Mouse (Mus musculus): ENCODE data around the gene Tmem170.
"Not testable (repeated sequence)": the region's sequence is repeated elsewhere in the genome, so short reads cannot be mapped to it uniquely, and the experiment has no call there.

The Tmem170 gene

DNA sequence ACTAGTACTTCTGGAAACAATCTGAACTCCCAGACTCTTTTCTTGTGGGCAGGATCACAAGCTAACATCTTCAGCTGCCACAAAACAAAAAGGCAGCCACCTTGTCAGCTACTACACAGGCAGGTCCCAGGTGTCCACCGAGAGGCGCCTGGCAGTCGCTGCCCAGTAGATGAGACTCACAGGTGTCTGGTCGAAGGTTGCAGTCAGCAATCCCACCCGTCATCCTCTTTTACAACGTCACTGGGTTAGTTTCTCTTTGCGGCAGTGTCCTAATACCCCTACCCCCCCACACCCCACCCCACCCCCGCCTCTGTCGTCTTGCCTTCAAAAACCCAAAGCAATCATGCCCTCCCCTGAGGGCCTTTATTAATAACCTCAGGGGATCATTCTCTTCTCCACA is 792 bp downstream of the Tmem170 start:
- DNase-seq (ENCODE audit: low spot score in 2 of 2): no peak

DNA sequence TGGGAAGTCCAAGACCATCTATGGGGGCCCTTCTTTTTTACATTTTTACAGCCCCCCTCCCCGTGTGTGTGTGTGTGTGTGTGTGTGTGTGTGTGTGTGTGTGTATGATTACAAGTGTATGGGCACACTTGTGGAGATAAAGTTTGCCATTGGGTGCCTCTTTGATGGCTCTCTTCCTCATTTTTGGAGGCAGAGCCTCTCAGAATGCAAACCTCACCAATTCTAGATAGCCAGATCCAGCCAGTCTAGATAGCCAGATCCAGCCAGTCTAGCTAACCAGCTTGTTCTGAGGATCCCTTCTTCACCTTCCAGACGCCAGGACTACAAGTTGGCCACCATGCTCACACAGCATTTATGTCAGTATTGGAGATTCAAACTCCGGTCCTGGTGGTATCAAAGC is 5.3 kb downstream of the Tmem170 start:
- no peak for DNase-seq (ENCODE audit: low spot score in 2 of 2)

- DNase-seq (ENCODE audit: low spot score in 2 of 2): no peak
These were observed 6.2 kb downstream of the Tmem170 start for GRCm38 (mm10) chr8:111870379-111870778.

- DNase-seq (ENCODE audit: low spot score in 2 of 2): no peak
These were observed 7.9 kb downstream of the Tmem170 start for GRCm38 (mm10) chr8:111868664-111869063.

- no peak for DNase-seq (ENCODE audit: low spot score in 2 of 2)
These were observed 10.7 kb downstream of the Tmem170 start for GRCm38 (mm10) chr8:111865857-111866256.

DNA sequence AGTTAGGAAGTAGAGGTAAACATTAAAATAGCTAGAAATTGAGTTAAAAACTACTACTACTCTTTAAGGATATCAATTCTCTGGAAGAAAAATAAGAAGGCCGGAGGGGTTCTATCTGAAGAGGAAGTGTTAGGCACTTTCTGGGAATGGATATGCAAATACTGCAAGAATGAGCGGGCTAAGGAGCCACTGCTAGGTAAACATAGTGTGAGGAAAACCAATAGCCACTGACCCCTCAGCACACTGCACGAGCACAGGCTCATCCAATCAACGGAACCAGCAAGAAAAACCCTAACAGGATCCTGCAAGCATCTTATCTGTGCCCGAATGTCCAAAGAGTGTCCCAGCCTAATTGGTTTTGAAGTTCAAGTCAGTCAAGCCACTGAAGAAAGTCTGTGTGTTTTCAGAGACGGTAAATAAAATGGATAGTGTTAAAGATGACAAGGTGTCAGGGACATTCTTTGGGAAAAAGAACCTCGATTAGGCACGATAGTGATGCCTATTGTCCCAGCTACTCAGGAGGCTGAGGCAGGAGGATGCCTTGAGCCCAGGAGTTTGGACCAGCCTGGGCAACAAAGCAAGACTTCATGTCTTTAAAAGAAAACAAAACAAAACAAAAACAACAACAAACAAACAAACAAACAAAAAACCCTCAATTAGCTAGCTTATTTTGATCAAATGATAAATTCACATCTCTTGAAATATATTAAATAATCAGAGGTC is 11.3 kb downstream of the Tmem170 start:
- DNase-seq (ENCODE audit: low spot score in 2 of 2): no peak

DNA sequence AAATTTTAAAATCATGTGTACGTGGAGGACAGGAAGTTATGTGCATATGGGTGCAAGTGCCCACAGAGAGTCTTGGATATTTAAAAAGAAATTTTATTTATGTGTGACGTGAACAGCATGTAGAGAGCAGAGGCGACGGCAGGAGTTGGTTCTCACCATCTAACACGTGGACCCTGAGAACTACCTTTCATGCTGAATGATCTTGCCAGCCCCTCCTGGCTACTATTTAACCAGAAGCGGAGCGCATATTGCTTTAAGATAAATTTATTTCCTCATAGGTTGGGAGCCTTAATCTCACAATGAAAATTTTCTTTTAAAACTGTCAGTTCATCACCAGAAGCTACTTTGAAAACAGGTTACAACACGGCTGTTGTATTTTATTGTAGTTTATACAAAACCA is 11.9 kb downstream of the Tmem170 start:
- DNase-seq (ENCODE audit: low spot score in 2 of 2): no peak

DNA sequence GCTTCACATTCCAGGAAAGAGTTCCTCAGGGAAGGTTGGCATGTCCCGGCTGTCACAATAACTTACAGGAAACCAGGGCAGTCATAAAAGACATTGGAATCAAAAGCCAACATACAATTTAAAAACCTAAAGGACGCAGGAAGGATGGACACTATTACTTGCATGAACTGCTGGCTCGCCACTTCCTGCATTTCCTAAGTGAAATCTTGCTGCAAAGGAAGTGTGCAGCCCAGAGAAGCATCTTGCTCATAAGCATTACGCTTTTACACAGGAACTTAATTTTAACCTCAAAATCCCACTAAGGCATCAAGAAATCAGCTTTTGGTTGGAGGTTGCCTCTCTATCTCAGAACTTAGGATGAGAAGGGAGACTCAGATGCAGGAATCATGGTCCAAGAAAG is 13.3 kb downstream of the Tmem170 start:
- DNase-seq (ENCODE audit: low spot score in 2 of 2): no peak

- DNase-seq (ENCODE audit: low spot score in 2 of 2): no peak
These were observed 20.6 kb downstream of the Tmem170 start for GRCm38 (mm10) chr8:111855977-111856376.

DNA sequence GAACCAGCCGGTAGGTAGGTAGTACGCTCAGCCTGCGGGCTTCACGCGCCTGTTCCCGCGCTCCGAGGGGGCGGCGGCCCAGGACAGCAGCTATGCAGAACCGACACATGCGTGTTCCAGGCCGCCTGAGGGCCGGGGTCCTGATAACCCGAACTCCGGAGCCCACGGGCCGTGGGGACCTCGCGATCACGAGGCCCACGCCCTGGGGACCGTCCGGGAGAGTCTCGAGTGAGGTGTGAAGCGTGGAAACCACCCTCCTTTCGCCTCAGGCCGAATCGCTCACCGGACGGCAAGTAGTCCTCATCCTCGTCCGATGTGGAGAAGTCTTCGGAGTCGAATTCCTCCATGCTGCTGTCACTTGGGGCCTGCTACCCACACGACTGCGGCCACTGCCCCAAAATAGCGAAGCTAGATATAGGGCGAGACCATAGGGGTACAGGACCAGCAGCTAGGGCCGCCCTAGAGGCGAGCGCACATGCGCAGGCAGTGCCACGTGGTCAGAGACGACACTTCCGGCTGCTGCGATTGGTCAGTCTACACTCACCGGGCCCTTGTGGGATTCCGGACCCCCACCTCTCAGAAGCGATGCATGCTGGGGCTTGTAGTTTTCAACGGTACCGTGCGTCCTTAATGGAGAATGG is 22.6 kb downstream of the Tmem170 start, which contains the start of gene Cfdp1:
TSS of gene Cfdp1 (minus strand) at position 431 of the 641 bp plus-strand sequence.
- DNase-seq (ENCODE audit: low spot score in 2 of 2): peak; percentile 94 to 97

- DNase-seq (ENCODE audit: low spot score in 2 of 2): not testable (repeated sequence)
These were observed 23.3 kb downstream of the Tmem170 start for GRCm38 (mm10) chr8:111853219-111853618.

DNA sequence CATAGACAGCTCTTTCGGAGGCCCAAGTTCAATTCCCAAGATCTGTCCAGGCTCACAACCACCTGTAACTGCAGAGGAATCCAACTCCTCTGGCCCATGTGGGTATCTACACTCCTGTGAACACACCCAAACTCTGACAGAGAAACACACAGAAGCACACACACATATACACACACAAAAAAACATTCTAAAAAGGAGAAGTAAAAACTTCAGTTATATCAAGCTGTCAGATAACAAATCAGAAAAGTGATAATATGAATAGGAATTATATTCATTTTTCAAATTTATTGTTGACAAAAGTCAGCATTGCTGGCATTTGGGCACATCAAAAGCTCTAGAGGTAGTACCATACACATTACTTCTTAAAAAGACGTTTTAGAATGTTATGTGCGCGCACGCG is 29.8 kb downstream of the Tmem170 start:
- DNase-seq (ENCODE audit: low spot score in 2 of 2): no peak

DNA sequence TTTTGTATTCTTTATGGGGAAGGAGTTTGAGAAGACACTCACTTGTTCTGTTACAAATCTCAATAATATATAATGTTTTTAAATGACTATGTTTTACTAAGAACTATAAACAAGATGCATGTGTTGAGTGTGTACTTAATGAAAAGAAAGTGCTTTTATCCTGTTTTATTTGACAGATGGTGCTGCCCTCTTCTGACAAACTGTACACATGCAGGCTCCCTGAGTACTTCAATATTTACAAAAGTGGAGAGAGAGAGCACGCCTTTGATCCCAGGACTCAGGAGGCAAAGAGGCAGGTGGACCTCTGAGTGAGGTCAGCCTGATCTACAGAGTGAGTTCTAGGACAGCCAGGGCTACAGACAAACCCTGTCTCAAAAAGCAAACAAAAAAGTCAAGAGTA is 41.0 kb downstream of the Tmem170 start:
- DNase-seq (ENCODE audit: low spot score in 2 of 2): no peak

DNA sequence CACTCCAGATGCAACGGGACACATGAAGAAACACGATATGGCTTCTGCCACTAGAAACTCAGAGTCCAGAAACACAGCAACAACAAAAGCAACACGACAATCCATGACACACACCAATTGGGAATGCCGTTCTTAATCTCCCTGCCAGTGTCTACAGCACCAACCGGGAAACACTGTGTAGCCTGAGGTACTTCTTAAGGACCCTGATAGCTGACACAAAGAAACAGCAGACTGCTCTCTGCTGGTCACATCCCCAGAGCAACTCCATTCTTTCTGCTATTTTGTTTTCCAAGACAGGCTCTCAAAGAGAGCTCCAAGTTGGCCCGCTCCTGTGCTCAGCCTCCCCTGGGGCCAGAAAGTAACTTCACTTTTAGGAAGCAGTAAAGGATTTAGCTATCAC is 42.5 kb downstream of the Tmem170 start:
- no peak for DNase-seq (ENCODE audit: low spot score in 2 of 2)

GRCm38 (mm10) chr8:111832983-111833382 is 43.6 kb downstream of the Tmem170 start:
- DNase-seq (ENCODE audit: low spot score in 2 of 2): no peak

DNA sequence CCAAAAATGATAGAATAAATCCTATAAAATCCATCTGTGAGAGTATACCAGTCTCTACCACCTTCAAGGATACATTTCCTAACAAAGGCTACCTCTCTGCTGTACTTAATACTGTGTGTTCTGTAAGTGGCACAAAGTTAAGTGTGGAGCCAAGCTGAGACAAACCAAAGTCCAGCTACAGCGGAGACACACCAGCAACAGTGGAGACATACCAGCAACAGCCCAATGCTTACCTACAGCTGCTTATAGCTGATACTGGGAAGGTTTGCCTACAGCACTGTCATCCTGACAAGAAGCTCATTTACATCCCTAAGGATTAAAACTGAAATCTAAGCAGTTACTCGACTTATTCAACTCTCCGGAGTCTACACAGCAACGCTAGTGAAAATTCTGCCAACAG is 44.6 kb downstream of the Tmem170 start:
- DNase-seq (ENCODE audit: low spot score in 2 of 2): no peak

DNA sequence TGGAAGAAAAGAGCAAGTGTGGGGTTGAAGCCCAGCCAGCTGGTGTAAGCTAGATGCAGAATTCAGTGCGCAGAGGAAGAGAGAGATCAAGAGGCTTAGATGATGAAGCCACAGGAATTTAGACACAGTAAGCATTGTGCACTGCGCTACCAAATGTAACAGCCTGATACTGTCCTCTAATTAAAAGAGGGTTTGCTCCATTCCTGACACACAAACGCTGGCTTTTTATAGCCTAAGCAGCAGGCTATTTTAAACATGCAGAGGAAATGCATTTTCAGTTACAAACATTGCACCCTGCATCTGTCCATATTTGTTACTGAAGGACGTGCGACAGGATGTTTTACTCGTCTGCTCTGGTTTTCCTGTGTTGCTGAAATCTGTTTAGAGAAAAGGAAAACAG is 48.0 kb downstream of the Tmem170 start:
- DNase-seq (ENCODE audit: low spot score in 2 of 2): peak in 1 of 2 experiments; percentile 10

DNA sequence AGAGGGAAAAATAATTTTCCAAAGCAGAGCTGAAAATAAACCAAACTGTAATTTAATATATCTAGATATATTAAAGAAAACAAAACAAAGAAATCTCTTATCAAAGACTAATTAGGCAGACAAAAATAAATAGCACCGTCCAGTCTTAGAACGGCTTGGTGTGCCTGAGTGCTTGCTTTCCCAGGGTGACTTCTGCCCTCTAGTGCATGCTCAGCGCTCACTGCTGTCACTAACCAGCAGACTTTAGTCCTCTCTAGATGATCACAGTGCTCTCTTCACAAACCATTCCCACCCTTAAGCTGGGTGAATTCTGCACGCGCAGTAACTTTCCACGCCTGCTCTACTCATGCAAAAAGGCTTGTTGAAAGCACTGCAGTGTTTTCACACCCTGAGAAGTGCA is 51.3 kb downstream of the Tmem170 start:
- no peak for DNase-seq (ENCODE audit: low spot score in 2 of 2)

GRCm38 (mm10) chr8:111824334-111824733 is 52.2 kb downstream of the Tmem170 start:
- no peak for DNase-seq (ENCODE audit: low spot score in 2 of 2)

GRCm38 (mm10) chr8:111821199-111821598 is 55.4 kb downstream of the Tmem170 start:
- no peak for DNase-seq (ENCODE audit: low spot score in 2 of 2)

GRCm38 (mm10) chr8:111820691-111821090 is 55.9 kb downstream of the Tmem170 start:
- no peak for DNase-seq (ENCODE audit: low spot score in 2 of 2)

DNA sequence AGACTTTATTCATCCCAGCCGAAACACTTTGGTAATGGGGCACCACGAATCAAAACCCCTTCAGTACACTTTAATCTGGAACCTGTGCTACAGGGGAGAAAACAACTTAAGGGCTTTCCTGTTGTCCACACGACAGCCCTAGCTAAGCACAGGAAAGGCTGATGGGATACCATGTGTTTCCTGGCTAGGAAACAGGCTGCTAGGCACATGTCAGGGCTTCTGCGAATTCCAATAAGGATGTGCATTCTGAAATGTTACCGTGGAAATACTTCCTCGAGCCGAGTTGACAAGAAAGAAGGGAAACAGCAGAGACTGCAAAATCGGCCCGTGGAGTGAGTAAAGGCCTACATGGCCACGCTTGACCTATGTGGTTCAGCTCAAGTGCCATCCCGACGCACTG is 56.5 kb downstream of the Tmem170 start:
- DNase-seq (ENCODE audit: low spot score in 2 of 2): no peak

DNA sequence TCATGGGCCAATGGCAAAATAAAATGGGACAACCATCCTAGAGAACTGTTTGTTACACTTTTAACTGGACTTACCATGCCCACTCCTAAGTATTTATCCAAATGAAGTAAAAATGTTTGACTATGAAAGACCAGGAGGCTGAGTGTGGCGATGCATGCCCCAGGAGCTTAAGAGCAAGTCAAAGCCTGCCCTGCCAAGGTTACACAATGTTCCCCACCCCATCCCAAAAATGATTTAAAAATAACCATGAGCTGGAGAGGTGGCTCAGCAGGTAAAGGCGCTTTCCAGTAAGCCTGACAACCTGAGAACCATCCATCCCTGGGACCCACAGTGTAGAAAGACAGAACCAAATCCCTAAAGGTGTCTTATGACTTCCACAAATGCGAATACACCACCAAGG is 58.0 kb downstream of the Tmem170 start:
- DNase-seq (ENCODE audit: low spot score in 2 of 2): no peak

- no peak for DNase-seq (ENCODE audit: low spot score in 2 of 2)
These were observed 61.5 kb downstream of the Tmem170 start for GRCm38 (mm10) chr8:111815078-111815477.

All from frontal cortex, postnatal 36 days (tissue).